Mouse (Mus musculus) intestine, embryonic 14.5 days (tissue): ENCODE measurements around the gene L3hypdh. TPM values are rescaled to one million over a fixed set of nuclear protein-coding genes. Genes with fewer than 3 reads are reported as not detected.

Experiments used
- ATAC-seq: fragments of 200-750 bp; cut with Nextera tagmentation; replicated peaks from 2 replicates; pipeline ENCODE4 v1.8.0; 2017; ENCODE audit warnings: low read depth, moderate number of reproducible peaks, moderate TSS enrichment, moderate library complexity; ENCODE audit not compliant: low FRiP score, low TSS enrichment
- DNase-seq: peaks from one replicate; pipeline ENCODE4 v3.0.0-alpha.2; 2018; ENCODE audit warnings: low spot score
- H3K27ac ChIP-seq: fragments of 300-500 bp; sonication (generic); 2 replicates; pipeline ENCODE4 v1.5.1; 2014; ENCODE audit warnings: low read depth, mild to moderate bottlenecking, control low read depth
- H3K27me3 ChIP-seq: fragments of 300-500 bp; sonication (generic); replicated peaks from 2 replicates; pipeline ENCODE4 v1.6.1; 2014; ENCODE audit warnings: low read length, control low read depth; ENCODE audit not compliant: control insufficient read depth, insufficient read depth
- H3K36me3 ChIP-seq: fragments of 300-500 bp; sonication (generic); 2 replicates; pipeline ENCODE4 v1.6.1; 2014; ENCODE audit warnings: low read length, control low read depth; ENCODE audit not compliant: control insufficient read depth, insufficient read depth
- H3K4me1 ChIP-seq: fragments of 300-500 bp; sonication (generic); replicated peaks from 2 replicates; pipeline ENCODE4 v1.6.1; 2014; ENCODE audit warnings: low read length, control low read depth, mixed read lengths; ENCODE audit not compliant: control insufficient read depth, insufficient read depth
- H3K4me2 ChIP-seq: fragments of 300-500 bp; sonication (generic); 2 replicates; pipeline ENCODE4 v1.6.1; 2014; ENCODE audit warnings: low read length
- H3K4me3 ChIP-seq: fragments of 300-500 bp; sonication (generic); 2 replicates; pipeline ENCODE4 v1.5.1; 2014; ENCODE audit warnings: low read depth, low read length, control low read depth, mixed read lengths
- H3K9ac ChIP-seq: fragments of 300-500 bp; sonication (generic); 2 replicates; pipeline ENCODE4 v1.6.1; 2014; ENCODE audit warnings: mild to moderate bottlenecking, low read length
- H3K9me3 ChIP-seq: fragments of 300-500 bp; sonication (generic); 2 replicates; pipeline ENCODE4 v1.6.1; 2016; ENCODE audit warnings: low read length, control low read depth; ENCODE audit not compliant: control insufficient read depth
- WGBS: fragments of 180-500 bp; shearing (Covaris S2); extraction: QIAGEN DNeasy Blood & Tissue Kit; methylation state at CpG from one replicate; pipeline ENCODE4 v1.1.7; 2014; 5-methylcytosine and 5-hydroxymethylcytosine counted together
- microRNA-seq: library from miRNA; unstranded; fragments of <30 nt; microRNA quantifications from one replicate; pipeline ENCODE4, GENCODE M21; 2016
- polyA plus RNA-seq: library from polyadenylated mRNA; unstranded; fragments of >200 nt; fragmentation: Nextera tagmentation; extraction: Ambion mirVana; gene quantifications from 2 replicates; pipeline ENCODE4 v1.2.1, GENCODE M21; 2014

Gene L3hypdh
- polyA plus RNA-seq, 1 experiment from 2014 or later = 19.1 TPM

DNA sequence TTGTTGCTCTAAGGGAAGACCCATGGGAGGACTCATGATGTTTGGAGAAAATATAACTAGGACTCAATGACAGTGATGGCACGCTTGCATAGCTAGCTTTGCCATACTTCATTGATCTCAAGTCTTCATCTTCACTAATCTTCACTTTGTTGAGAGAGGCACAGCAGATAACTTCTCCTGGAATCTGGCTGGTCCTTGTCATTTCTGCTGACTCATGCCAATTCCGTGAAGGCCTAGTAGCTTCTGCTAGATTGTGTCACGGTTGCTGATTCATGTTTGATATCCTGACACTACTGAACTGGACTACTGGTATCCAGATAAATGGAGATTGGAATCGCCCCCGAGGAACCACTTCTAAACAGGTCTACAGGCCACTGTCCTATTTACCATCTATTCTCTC is 61.7 kb downstream of the L3hypdh start:
- 93% methylated on average over 5 of the region's 5 CpGs for WGBS
- ATAC-seq (no peak), DNase-seq (no peak)
- H3K4me2 ChIP-seq = no peak overlapping the region
- no peaks in the 10 kb centered on the region for H3K27me3 ChIP-seq
- 0 out of 2 replicates have a peak, but pooled peaks cover 3% of the 10 kb centered on the region for H3K4me1 ChIP-seq
- H3K36me3 ChIP-seq = no peaks in the 10 kb centered on the region
- no peaks in the 10 kb centered on the region for H3K9me3 ChIP-seq
- no peak overlapping the region for H3K9ac ChIP-seq
- no peak overlapping the region for H3K4me3 ChIP-seq
- H3K27ac ChIP-seq = no peak overlapping the region

Small RNA genes within 50 kb of the gene (microRNA-seq; reads per million reads assigned to microRNA genes)
- not detected for gene Gm24466

Other genes with a start within 250 kb of the L3hypdh start
- gene Gpr135, start 14.3 kb downstream of the L3hypdh start, polyA plus RNA-seq = 0.69 and 0.95 TPM in 2 replicates
- gene Jkamp, start 150 bp upstream of the L3hypdh start, polyA plus RNA-seq = 53.2 and 55.2 TPM in 2 replicates
- gene Ccdc175, start 99.6 kb upstream of the L3hypdh start, polyA plus RNA-seq = not detected in 2 replicates